Mouse (Mus musculus): ENCODE results near the gene Hivep2. TPM values are rescaled to one million over a fixed set of nuclear protein-coding genes. Genes with fewer than 3 reads are reported as not detected.
A peak's percentile ranks its signal among the peaks of the same experiment; 100 is the strongest.

The Hivep2 gene
- polyA plus RNA-seq, 2 experiments from 2014 or later, result 21.7 to 27.0 TPM

- no peak for ATAC-seq
These were observed 83.1 kb downstream of the Hivep2 start for GRCm38 (mm10) chr10:14048916-14049445.

DNA sequence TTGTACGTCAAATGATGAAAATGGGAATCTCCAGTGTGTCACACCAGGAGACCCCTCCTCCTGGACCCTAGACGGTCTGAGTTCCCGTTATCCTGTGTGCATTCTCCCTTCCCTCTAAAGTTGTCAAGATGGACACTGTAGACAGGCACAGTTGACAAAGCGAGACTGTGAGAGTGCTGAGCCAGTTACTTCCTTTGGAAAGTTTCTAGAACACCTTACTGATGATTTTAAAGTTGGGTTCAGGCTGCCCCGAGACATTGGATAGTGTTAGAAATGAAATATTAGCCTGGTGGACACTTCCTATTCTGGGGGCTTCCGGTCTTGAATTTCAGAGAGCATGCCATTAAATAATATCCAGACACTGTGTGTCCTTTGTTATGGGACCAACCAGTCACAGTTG lies 83.8 kb downstream of the Hivep2 start:
- no peak for ATAC-seq

GRCm38 (mm10) chr10:14050586-14050985 lies 84.7 kb downstream of the Hivep2 start:
- peak; percentile 41 for ATAC-seq

- ATAC-seq, result no peak
These were observed 86.3 kb downstream of the Hivep2 start for GRCm38 (mm10) chr10:14052109-14052689.

GRCm38 (mm10) chr10:14054860-14055259 lies 89.0 kb downstream of the Hivep2 start:
- no peak for ATAC-seq

GRCm38 (mm10) chr10:14055533-14055981 lies 89.7 kb downstream of the Hivep2 start:
- peak; percentile 27 for ATAC-seq

- ATAC-seq, result no peak
These were observed 90.2 kb downstream of the Hivep2 start for GRCm38 (mm10) chr10:14056057-14056456.

DNA sequence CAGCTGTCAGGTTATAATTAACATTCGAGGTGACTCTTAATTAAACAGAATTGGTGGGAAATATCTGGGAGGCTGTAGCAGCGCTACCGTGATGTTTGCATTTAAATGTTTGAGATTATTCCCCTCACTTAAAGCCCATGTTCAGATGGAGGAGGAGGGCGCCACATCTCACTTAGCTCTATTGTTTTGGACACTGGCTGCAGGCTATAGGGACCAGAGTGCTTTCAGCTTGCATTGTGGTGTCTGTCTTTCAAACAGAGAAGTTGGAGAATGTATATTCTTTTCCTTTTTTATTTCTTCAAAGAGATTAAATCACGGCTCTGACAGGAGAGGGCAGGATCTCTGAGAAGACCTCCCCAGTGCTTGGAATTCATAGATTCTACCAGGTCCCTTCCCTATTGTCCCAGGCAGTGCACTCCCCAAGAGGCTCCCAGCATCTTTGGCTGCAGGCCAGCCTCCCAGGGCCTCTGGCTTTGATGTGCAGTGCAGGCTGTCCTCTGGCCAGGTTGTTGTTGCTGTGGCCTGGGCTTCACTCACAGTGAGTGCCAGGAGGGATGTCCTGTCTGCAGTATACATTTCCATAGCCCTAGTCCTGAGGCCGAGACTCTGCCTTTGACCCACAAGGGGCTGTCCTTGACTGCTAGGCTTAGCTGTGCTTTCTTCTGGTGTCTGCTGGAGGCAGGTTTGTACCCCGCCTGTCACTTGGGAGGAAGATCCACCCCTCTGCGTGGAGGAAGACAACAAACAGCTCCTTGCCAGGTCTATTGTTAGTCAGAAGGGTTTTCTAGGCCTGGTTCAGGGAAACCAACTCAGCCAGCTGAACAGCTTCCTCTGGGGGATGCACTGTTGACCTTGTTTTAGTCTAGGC lies 90.9 kb downstream of the Hivep2 start:
- peak; percentile 10 for ATAC-seq

DNA sequence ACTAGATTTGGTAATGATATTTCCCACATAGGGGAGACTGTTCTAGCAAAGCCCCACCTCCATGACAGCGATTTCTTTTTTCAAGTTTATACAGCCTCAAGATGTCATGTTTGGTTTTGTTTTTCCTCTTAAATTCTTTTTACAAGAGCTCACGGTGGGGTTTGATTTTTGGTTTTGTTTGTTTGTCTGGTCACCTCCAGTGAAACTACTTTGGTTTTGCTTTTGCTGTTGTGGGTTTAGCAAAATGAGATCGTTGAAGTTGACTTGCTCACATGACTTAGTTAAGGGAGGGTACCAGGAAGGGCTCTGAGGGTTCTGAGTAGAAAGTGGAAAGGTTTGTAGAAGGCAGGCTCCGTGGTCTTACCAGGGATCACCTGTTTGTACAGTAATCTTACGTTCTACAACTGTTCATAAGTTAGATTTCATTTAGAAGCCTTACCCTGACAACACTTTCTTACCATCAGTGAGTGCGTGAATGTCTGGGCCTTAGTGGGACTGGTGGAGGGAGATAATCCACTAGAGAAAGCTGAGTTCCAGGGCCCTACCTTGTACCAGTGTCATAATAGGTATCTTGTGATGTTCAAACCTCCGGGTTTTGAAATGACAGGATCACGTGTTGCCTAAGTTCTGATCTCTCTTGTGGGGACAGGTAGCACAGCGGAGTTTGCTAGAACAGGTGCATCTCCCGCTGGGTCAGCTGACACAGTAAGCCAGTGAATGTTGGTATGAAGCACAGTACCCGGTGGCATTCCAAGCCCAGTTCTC lies 92.1 kb downstream of the Hivep2 start:
- ATAC-seq, result peak; percentile 65

DNA sequence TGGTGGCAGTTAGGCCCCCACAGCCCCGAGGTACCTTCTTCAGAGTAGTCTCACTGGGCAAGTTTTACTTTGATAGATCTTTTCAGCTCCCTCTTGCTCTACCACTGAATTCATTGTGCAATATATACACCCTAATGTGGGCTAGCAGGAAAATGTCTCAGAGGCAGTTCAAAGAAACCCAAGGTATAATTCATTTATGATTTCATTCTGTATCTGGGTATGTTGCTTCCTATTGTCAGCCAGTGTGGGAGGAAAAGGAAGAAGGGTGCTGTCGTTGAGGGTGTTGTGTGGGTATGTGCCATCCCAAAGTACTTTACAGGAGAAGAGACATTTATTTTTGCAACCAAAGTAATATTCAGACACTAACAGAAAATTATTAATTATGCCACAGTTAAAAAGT lies 92.9 kb downstream of the Hivep2 start:
- no peak for ATAC-seq

GRCm38 (mm10) chr10:14059581-14059980 lies 93.7 kb downstream of the Hivep2 start:
- ATAC-seq, result peak; percentile 9

DNA sequence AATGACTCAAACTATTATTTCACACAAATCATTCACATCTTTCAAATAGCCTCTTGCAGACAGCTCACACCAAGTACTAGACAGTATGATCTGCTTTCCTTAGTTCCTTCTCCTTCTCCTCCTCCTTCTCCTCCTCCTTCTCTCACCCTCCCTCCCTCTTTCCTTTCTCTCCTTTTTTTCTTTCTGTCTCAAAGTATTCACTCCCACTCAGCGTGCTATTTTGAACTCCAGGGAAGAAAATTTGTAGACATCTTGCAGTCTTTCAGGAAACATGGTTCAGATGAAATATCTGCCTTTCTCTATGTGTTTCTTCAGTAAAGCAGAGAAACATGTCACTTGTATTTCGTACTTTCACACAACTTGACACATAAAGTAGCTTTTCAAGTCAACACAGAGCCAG lies 94.4 kb downstream of the Hivep2 start:
- no peak for ATAC-seq

- ATAC-seq, result no peak
These were observed 97.4 kb downstream of the Hivep2 start for GRCm38 (mm10) chr10:14063226-14063625.

DNA sequence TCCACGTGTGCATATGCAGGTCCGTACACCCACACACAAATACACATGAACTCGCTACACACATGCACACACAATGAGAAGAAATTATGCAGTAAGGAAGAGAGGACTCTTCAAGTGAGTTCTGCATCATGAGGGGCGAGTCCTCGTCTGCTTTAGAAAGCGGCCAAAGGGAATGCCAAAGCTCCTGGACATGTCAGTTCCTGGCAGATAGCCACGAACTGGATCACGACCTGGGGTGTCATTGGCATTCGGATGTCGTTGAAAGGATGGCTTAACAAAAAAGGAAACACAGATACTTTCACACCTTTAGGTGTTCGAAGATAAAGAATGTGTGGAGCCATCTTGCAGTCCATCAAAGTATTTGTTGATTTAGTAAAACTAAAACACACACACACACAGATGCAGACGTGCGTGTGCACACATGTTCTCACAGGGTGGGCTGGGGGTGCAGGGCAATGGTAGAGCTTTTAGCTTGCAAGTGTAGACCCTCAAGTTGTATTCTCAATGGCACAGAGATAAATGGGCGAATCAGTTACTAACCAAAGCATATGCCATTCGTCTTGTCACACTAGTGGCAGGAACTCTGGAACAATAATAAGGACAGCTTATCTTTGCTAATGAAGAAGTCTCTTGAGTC lies 99.0 kb downstream of the Hivep2 start:
- ATAC-seq, result no peak

DNA sequence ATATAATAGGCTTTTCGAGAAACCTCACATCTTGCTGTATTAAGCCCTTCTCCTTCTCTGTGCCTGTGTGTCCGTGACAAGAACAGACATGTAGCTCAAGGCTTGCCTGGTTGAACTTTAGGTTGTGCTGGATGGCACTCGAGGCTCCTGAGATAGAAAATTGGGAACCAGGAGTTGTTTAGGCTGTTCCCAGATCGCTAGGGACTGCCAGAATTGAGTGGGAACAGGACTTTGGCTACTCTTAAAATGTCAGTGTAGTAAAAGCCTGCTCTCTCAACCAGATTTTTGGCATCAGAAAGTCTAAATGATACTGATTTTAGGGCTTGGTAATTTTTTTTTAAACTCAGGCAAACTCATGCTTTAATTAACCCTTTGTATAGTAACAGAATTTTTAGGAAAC lies 101.9 kb downstream of the Hivep2 start:
- no peak for ATAC-seq

GRCm38 (mm10) chr10:14070498-14071079 lies 104.7 kb downstream of the Hivep2 start:
- ATAC-seq, result no peak

- no peak for ATAC-seq
These were observed 106.6 kb downstream of the Hivep2 start for GRCm38 (mm10) chr10:14072504-14072903.

GRCm38 (mm10) chr10:14075767-14076166 lies 109.9 kb downstream of the Hivep2 start:
- ATAC-seq, result no peak

DNA sequence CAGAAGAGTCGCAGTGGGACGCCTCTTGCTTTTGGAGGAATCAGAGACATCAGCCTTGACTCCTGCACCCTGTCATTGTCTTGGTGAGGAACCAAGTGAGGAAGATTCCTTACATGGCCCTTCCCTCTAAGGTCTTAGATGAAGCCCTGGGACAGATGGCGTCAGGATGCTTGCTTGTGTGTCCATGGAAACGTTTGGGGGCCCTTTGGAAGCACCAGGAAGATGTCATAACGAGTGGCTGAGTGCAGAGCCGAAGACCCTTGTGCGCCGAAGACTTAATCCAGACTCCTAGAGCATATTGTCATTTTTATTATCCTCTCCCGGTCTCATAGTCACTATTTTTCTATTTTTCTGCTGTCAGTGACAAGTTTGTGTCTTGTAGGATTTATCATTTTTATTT lies 111.0 kb downstream of the Hivep2 start:
- no peak for ATAC-seq

DNA sequence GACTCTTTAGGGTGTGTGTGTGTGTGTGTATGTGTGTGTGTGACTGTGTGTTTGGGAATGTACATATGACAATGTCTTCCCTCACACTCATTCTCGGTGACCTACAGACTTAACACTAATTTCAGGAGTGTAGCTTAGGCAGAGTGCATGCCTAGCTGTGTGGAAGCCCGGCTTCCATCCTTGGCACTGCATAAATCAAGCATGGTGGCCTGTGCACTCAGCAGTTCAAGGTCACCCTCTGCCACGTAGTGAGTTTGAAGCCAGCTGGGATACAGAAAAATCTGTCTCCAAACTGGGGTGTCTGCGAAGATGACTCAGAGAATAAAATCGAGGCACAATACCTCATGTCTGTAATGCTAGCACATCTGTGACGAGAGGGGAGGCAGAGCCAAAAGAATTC lies 115.0 kb downstream of the Hivep2 start:
- no peak for ATAC-seq

DNA sequence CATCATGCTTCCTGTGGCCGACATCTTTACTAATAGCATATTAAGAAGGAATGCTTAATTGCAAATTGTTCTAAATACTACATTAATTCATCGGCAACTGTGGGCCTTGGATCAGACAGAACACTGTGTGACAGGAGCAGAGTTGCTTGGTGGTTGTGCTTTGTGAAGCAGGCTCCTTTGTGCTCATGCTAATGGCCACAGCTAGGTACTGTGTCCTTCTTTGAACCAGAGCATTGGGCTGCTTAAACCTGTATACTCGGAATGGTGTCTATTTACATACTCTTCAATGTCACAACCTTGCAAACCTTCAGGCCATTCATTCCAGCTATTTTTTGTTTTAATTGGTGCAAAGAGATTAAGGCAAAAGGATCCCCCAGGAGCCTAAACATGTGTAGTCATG lies 115.9 kb downstream of the Hivep2 start:
- no peak for ATAC-seq

DNA sequence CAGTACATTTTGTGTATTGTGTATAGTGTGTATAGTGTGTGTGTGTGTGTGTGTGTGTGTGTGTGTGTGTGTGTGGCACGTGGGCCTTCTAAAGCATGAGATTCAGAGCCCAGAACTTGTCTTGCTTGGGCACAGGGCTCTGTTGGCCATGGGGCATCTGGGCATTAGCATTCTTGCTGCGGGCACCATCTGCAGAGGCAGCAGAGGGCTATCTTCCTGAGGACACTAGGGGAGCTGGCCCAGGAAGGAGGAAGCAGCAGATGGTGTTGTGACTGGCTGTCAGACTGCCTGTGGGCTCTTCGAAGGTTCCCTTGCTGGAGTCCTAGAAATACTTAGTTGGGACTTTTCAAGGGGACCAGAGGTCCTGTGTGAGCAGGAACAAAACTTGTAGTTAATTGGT lies 116.4 kb downstream of the Hivep2 start:
- no peak for ATAC-seq

Measured in activated CD4-positive, CD25-positive, alpha-beta regulatory T cell, adult 4 months (primary cell).